Mouse (Mus musculus): ENCODE data around the gene Epha10. TPM values are rescaled to one million over a fixed set of nuclear protein-coding genes. Genes with fewer than 3 reads are reported as not detected.

The Epha10 gene
- polyA plus RNA-seq (2011; ENCODE audit: insufficient read depth, insufficient read length, low replicate concordance, missing spikeins), result not detected in 2 replicates

GRCm38 (mm10) chr4:124880599-124880998 lies at the start of gene Epha10:
TSS of gene Epha10 (plus strand) at chr4:124880899.
- WGBS, result 9% methylated on average over 11 of the region's 11 CpGs
- no peak within 1 kb of the TSS for H3K4me3 ChIP-seq (replicated peaks; ENCODE audit: control insufficient read depth, low read depth, low read length)

GRCm38 (mm10) chr4:124832796-124833195 lies 47.9 kb upstream of the Epha10 start:
- Histone ChIP-seq H3K4me3 (replicated peaks; ENCODE audit: control insufficient read depth, low read depth, low read length) (no peak overlapping the region), H3K4me1 (ENCODE audit: control insufficient read depth, insufficient read depth, low read length) (no peaks in the 10 kb centered on the region), H3K27ac (ENCODE audit: control insufficient read depth, insufficient read depth, low read depth, low read length, poor library complexity) (no peak overlapping the region)
- TF ChIP-seq CTCF (IDR thresholded peaks at IDR 0.05; ENCODE audit: control insufficient read depth, insufficient read depth, low read length) (no peak), POLR2A (IDR thresholded peaks at IDR 0.05; ENCODE audit: borderline replicate concordance, control insufficient read depth, low read depth, low read length) (no peak)
- WGBS, result 95% methylated on average over 10 of the region's 10 CpGs

More at GRCm38 (mm10) chr4:124880599-124880998, at the start of gene Epha10:
- Histone ChIP-seq H3K4me1 (ENCODE audit: control insufficient read depth, insufficient read depth, low read length) (no peaks in the 10 kb centered on the region), H3K27ac (ENCODE audit: control insufficient read depth, insufficient read depth, low read depth, low read length, poor library complexity) (no peak within 1 kb of the TSS)
- no peak for TF ChIP-seq POLR2A (IDR thresholded peaks at IDR 0.05; ENCODE audit: borderline replicate concordance, control insufficient read depth, low read depth, low read length)
- TF ChIP-seq CTCF (IDR thresholded peaks at IDR 0.05; ENCODE audit: control insufficient read depth, insufficient read depth, low read length), result no peak

- Histone ChIP-seq H3K27ac (ENCODE audit: control insufficient read depth, insufficient read depth, low read depth, low read length, poor library complexity) (no peak overlapping the region), H3K4me1 (ENCODE audit: control insufficient read depth, insufficient read depth, low read length) (no peaks in the 10 kb centered on the region), H3K4me3 (replicated peaks; ENCODE audit: control insufficient read depth, low read depth, low read length) (no peak overlapping the region)
- WGBS, result 84% methylated on average over 14 of the region's 14 CpGs
- TF ChIP-seq POLR2A (IDR thresholded peaks at IDR 0.05; ENCODE audit: borderline replicate concordance, control insufficient read depth, low read depth, low read length), result no peak
- TF ChIP-seq CTCF (IDR thresholded peaks at IDR 0.05; ENCODE audit: control insufficient read depth, insufficient read depth, low read length), result no peak
These were observed 42.5 kb upstream of the Epha10 start for GRCm38 (mm10) chr4:124838035-124838700.

- Histone ChIP-seq H3K4me1 (ENCODE audit: control insufficient read depth, insufficient read depth, low read length) (no peaks in the 10 kb centered on the region), H3K4me3 (replicated peaks; ENCODE audit: control insufficient read depth, low read depth, low read length) (no peak overlapping the region), H3K27ac (ENCODE audit: control insufficient read depth, insufficient read depth, low read depth, low read length, poor library complexity) (no peak overlapping the region)
- 100% methylated on average over 1 of the region's 1 CpGs for WGBS
- TF ChIP-seq CTCF (IDR thresholded peaks at IDR 0.05; ENCODE audit: control insufficient read depth, insufficient read depth, low read length) (peak; percentile 33; the same call in 1 of the 2 replicates), POLR2A (IDR thresholded peaks at IDR 0.05; ENCODE audit: borderline replicate concordance, control insufficient read depth, low read depth, low read length) (no peak)
These were observed 39.7 kb upstream of the Epha10 start for GRCm38 (mm10) chr4:124840998-124841397.

GRCm38 (mm10) chr4:124843493-124843892 lies 37.2 kb upstream of the Epha10 start:
- no peaks in the 10 kb centered on the region for H3K4me1 ChIP-seq (ENCODE audit: control insufficient read depth, insufficient read depth, low read length)
- H3K4me3 ChIP-seq (replicated peaks; ENCODE audit: control insufficient read depth, low read depth, low read length), result no peak overlapping the region
- WGBS, result 76% methylated on average over 11 of the region's 11 CpGs
- no peak overlapping the region for H3K27ac ChIP-seq (ENCODE audit: control insufficient read depth, insufficient read depth, low read depth, low read length, poor library complexity)
- peak; percentile 88 for TF ChIP-seq CTCF (IDR thresholded peaks at IDR 0.05; ENCODE audit: control insufficient read depth, insufficient read depth, low read length)
- no peak for TF ChIP-seq POLR2A (IDR thresholded peaks at IDR 0.05; ENCODE audit: borderline replicate concordance, control insufficient read depth, low read depth, low read length)

GRCm38 (mm10) chr4:124847573-124847972 lies 33.1 kb upstream of the Epha10 start:
- no peaks in the 10 kb centered on the region for H3K4me1 ChIP-seq (ENCODE audit: control insufficient read depth, insufficient read depth, low read length)
- TF ChIP-seq CTCF (IDR thresholded peaks at IDR 0.05; ENCODE audit: control insufficient read depth, insufficient read depth, low read length) (peak; percentile 75), POLR2A (IDR thresholded peaks at IDR 0.05; ENCODE audit: borderline replicate concordance, control insufficient read depth, low read depth, low read length) (no peak)
- WGBS, result 12% methylated on average over 8 of the region's 8 CpGs
- no peak overlapping the region for H3K27ac ChIP-seq (ENCODE audit: control insufficient read depth, insufficient read depth, low read depth, low read length, poor library complexity)
- no peak overlapping the region for H3K4me3 ChIP-seq (replicated peaks; ENCODE audit: control insufficient read depth, low read depth, low read length)

GRCm38 (mm10) chr4:124849631-124850260 lies 31.0 kb upstream of the Epha10 start:
- no peak for TF ChIP-seq CTCF (IDR thresholded peaks at IDR 0.05; ENCODE audit: control insufficient read depth, insufficient read depth, low read length)
- TF ChIP-seq POLR2A (IDR thresholded peaks at IDR 0.05; ENCODE audit: borderline replicate concordance, control insufficient read depth, low read depth, low read length), result no peak
- Histone ChIP-seq H3K27ac (ENCODE audit: control insufficient read depth, insufficient read depth, low read depth, low read length, poor library complexity) (peak overlapping the region; percentile 91; the same call in 1 of the 2 replicates), H3K4me3 (replicated peaks; ENCODE audit: control insufficient read depth, low read depth, low read length) (peak overlapping the region; percentile 69), H3K4me1 (ENCODE audit: control insufficient read depth, insufficient read depth, low read length) (no peaks in the 10 kb centered on the region)
- 12% methylated on average over 24 of the region's 24 CpGs for WGBS

- Histone ChIP-seq H3K4me3 (replicated peaks; ENCODE audit: control insufficient read depth, low read depth, low read length) (peak within 1 kb of the TSS; percentile 69), H3K4me1 (ENCODE audit: control insufficient read depth, insufficient read depth, low read length) (no peaks in the 10 kb centered on the region), H3K27ac (ENCODE audit: control insufficient read depth, insufficient read depth, low read depth, low read length, poor library complexity) (peak within 1 kb of the TSS; percentile 91)
- TF ChIP-seq CTCF (IDR thresholded peaks at IDR 0.05; ENCODE audit: control insufficient read depth, insufficient read depth, low read length) (no peak), POLR2A (IDR thresholded peaks at IDR 0.05; ENCODE audit: borderline replicate concordance, control insufficient read depth, low read depth, low read length) (peak; percentile 51; the same call in 1 of the 2 replicates)
- WGBS, result under 1% methylated on average over 87 of the region's 90 CpGs
These were observed 30.3 kb upstream of the Epha10 start, which contains the start of gene Yrdc for GRCm38 (mm10) chr4:124850261-124850913. TSS of gene Yrdc (plus strand) at chr4:124850679.
